Mouse (Mus musculus) layer of hippocampus, postnatal 10 days (tissue): ENCODE measurements at regions not wholly inside any gene's neighbourhood (a gene's known extent, or its start where the extent isn't known, plus 50 kb on each side); places are given as distances from the start of the nearest gene placed in this dataset.
A peak's percentile ranks its signal among the peaks of the same experiment; 100 is the strongest.
"Not testable (repeated sequence)": the region's sequence is repeated elsewhere in the genome, so short reads cannot be mapped to it uniquely, and the experiment has no call there.

ENCODE experiments used
- DNase-seq, 2 experiments: peaks; one replicate each; pipeline ENCODE4 v3.0.0; 2021; ENCODE audit warnings: low spot score in 2 of 2

GRCm38 (mm10) chr7:73250593-73250992 is 124.7 kb upstream of the Rgma start:
- no peak for DNase-seq

- no peak for DNase-seq
These were observed 124.0 kb upstream of the Rgma start for GRCm38 (mm10) chr7:73251187-73251740.

- DNase-seq: not testable (repeated sequence)
These were observed 120.3 kb upstream of the Rgma start for GRCm38 (mm10) chr7:73254972-73255371.

GRCm38 (mm10) chr7:73260140-73260539 is 115.2 kb upstream of the Rgma start:
- no peak for DNase-seq

GRCm38 (mm10) chr7:73261750-73262149 is 113.6 kb upstream of the Rgma start:
- DNase-seq: no peak

- no peak for DNase-seq
These were observed 112.8 kb upstream of the Rgma start for GRCm38 (mm10) chr7:73262526-73262925.

GRCm38 (mm10) chr7:73269626-73270025 is 105.7 kb upstream of the Rgma start:
- DNase-seq: no peak

GRCm38 (mm10) chr7:73272787-73273186 is 102.5 kb upstream of the Rgma start:
- no peak for DNase-seq

- DNase-seq: no peak
These were observed 99.5 kb upstream of the Rgma start for GRCm38 (mm10) chr7:73275814-73276271.

- DNase-seq: no peak
These were observed 96.7 kb upstream of the Rgma start for GRCm38 (mm10) chr7:73278616-73279015.

GRCm38 (mm10) chr7:73279936-73280445 is 95.3 kb upstream of the Rgma start:
- no peak for DNase-seq

- DNase-seq: no peak
These were observed 89.1 kb upstream of the Rgma start for GRCm38 (mm10) chr7:73286244-73286643.

- no peak for DNase-seq
These were observed 82.0 kb upstream of the Rgma start for GRCm38 (mm10) chr7:73293337-73293736.

- no peak for DNase-seq
These were observed 80.9 kb upstream of the Rgma start for GRCm38 (mm10) chr7:73294399-73294798.

GRCm38 (mm10) chr7:73302501-73302900 is 72.8 kb upstream of the Rgma start:
- peak in 1 of 2 experiments; percentile 27 for DNase-seq

GRCm38 (mm10) chr7:73303818-73304217 is 71.5 kb upstream of the Rgma start:
- DNase-seq: no peak

- DNase-seq: no peak
These were observed 70.5 kb upstream of the Rgma start for GRCm38 (mm10) chr7:73304799-73305198.

GRCm38 (mm10) chr7:73305286-73305975 is 69.9 kb upstream of the Rgma start:
- DNase-seq: no peak

GRCm38 (mm10) chr7:73306296-73306695 is 69.0 kb upstream of the Rgma start:
- no peak for DNase-seq

- no peak for DNase-seq
These were observed 68.6 kb upstream of the Rgma start for GRCm38 (mm10) chr7:73306728-73307127.

- DNase-seq: no peak
These were observed 67.5 kb upstream of the Rgma start for GRCm38 (mm10) chr7:73307586-73308490.

GRCm38 (mm10) chr7:73308981-73309380 is 66.3 kb upstream of the Rgma start:
- no peak for DNase-seq
